Mouse (Mus musculus) lung, adult 18-20 months (tissue): ENCODE data around the gene Lancl1.

Experiments
- DNase-seq, 2 experiments: peaks; one replicate each; pipeline ENCODE4 v3.0.0; 2022; ENCODE audit warnings: mixed read lengths in 2 of 2

Gene Lancl1

DNA sequence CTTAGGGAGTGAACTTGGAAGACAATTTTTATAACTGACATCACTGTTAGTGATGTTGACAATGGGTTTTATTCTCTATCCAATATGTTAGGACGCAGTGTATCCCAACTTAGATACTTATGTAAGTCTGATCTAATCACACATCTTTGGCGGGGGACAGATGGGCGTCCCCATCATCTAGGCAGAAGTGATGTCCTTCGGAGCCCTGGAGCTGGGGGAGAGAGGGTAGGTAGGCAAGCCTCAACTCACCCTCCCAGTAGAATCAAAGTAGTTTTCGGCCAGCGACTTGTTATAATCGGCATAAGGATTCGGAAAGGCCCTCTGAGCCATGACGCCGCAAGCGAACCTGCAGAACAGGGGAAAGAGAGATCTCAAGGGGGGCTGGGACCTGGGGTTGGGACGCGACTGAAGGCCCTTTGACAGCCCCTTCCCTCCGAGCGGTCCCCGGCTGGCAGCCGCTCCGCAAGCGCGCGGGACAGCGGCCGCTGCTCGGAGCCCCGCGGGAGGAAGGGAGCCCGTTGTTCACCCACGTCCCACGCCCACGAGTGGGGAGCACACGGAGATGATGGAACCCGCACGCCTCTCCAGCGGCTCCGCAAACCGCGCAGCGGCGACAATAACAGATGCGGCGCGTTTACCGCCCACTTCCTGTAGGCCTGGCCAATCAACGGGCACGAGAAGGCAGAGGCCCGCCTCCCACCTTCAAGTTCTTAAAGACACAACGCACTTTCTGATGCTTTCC is at the start of gene Lancl1:
Gene Lancl1, minus strand, starts transcription at position 627 of the 742 bp plus-strand sequence.
- DNase-seq, result peak; percentile 90 to 93

DNA sequence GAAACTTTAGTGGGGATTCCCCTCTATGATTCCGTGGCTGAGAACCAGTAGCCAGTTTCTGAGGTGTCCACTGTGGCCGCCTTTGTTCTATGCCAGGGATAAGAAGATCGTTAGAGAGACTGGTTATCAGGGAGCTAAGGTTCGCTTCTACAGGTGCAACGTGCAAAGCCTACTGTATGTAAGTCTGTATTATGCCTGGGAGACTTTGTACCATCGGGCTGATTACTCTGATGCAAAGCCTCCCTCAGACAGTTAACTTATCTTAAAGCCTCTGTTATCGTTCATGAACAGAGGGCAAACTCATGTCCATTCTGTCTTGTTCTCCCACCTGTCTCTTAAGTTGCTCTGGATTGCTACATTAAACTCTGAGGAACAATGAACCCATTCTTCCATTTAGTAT is 40.5 kb upstream of the Lancl1 start:
- DNase-seq, result no peak

DNA sequence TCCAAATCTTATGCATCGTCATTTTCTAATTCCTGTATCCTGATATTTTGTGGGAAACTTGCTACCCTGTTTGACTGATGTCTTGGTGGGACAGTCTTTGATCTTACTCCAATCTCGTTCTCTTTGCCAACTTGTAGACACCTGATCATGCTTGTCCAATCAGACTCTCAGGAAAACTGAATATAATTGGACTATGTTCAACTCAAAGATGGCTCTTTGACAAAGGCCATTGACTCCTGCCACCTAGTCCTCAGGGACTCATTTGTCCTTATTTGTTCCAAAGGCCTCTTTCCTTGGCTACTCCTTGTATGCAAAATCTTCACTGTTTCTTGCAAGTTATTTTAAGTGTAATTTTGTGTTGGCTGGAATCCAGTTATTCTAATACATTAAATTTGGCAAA is 40.0 kb upstream of the Lancl1 start:
- no peak for DNase-seq

DNA sequence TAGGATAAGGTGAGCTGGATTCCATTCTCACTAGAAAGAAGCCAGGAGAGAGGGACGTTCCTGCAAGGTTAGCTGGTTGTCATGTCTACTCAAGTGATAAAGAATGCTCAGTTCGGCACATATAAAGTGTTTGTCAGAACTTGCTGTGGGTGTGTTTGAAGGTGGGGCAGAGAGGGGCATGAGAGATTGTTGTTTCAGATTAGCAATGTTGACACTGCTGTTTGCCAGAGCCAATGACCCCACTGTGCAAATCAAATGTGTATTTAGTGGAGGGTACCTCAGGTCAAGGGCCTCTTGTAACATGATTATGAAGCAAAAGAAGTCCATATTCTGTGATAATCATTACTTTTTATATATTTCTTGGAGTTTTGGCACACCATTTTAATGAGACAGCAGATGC is 39.1 kb upstream of the Lancl1 start:
- DNase-seq, result peak; percentile 20 to 35

DNA sequence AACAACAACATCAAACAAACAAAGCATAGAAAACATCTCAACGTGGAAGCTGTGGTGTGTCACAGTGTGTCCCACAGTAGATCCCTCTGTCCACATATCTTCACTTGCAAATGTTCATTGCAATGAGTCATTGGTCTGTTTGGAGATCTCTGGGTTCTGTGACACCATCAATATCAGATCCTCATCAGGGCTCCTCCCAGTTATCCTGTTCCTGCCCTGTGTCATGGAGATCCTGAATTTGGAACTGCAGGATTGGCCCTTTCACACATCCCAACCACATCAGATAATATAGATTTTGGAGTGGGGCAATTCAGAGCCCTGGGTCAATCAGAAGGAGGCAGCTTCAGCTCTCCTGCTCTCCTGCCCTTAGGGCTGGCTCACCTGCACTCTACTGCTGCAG is 28.9 kb upstream of the Lancl1 start:
- DNase-seq, result no peak

DNA sequence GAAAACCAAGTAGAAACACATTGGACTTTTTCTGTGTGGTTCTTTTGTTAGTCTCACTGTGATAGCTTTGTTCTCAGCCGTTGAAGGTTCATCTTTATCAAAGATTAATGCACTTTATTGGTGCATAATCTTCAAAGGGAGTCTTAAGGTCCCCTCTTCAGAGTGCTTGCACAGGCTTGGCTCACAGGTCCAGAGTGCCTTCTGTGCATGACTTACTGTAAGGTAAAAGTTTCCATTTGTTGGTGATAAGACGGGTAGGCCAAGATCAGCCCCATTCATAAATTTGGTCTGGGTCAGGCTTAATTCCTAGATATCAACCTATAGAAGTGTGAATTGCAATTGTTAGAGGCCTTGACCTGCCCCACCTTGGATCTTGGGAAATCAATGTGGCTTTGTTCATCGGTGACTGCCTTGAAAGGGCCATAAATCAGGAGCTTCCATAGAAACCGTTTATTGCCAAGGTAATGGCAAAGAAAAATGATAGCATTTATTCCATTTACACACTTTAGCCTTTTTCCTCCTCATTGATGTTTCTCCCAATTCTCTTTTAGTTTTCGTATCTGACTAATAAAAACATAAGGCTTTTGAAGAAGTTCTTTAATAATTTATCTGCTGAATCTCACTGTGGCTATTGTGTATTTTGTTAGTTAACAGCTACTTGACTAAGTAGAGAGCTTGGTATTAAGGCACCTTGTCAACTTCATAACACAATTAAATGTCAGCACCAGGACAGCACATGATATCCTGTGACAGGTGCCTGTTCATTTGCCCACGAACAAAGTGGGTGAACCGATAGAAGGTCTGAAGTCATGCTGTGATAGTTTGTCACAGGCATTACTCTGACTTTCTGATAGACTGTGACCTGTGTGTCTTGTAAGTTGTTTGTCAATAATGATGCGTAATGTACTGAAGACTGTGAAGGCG is 26.9 kb upstream of the Lancl1 start:
- no peak for DNase-seq

DNA sequence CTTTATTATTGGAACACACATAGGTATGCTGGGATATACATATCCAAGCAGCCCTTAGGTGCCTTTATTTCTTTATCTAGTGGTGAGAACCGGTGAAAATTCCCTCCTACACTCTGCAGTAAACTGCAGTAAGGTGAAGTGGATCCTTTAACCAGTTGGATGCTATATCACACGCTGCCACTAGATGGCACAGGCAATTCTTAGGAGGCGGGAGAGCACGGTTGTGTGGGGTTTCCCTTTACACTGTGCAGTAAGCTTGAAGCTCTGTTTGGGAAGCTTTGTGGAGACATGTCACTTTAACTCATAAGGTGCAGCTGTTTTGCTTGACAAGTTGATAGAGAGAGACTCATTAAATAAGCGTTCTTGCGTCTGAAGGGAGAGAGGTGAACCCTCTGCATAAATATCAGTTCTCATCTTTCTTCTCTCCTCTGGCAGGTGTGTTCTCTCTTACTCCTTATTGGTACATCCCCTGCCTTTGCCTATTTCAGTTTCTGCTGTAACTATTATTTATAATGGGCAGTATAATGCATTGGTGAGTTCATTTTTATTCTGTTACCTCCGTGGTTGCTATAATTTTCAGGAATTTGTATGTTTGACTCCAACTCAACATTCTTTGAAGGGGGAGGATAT is 22.9 kb upstream of the Lancl1 start:
- peak; percentile 59 to 68 for DNase-seq

DNA sequence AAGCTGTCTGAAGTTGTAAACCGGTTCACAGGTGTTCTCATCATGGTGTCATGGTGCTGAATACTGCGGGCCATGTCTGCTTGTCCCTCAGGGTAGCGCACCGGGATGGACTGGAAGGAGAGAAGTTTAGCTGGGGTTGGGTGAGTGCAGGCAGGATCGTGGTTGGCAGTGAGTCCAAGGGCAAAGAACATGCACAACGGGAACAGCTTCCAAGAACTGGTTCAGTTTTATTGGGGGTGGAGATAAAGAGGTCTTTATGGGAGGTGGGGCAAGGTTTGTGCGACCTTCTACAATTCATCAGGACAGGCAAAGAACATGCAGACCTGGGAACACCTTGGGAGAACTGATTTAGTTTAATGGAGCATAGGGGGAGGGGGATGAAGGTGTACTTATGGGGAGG is 17.1 kb upstream of the Lancl1 start:
- DNase-seq, result no peak

DNA sequence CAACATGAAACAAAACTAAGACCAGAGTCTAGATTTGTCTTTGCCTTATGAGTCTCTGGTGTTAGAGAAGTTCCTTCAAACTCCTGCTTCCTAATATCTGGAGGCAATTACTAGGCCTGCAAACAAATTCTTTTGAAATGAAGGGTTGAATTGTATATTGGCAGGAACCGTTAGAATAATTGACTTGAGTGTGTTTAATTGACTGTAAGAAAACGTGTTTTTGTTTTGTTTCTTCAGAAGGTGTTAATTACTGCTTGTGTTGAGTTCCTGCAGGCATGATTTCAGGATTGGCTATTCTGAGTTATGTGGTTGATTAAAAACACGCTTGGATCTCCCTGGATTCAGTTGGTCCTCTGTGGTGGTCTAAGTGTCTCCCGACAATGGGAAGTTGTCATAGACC is 14.0 kb upstream of the Lancl1 start:
- DNase-seq, result no peak

DNA sequence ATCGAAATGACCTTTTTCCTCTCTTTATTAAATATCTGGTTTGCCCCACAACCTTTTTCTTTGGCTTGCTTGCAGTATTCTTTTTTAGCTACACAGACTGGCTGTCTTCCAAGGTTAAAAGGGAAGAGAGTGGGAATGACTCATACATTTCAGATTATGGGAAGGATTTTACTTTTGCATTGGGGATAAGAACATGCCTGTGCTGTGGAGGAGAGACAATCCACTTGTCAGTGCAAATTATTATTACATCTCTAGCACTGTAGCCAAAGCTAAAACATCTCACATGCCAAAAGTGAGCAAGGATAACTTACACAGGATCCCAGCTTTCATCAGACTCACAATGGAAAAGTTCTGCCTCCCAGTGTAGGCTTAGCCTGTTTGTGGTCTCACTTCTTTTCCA is 10.9 kb upstream of the Lancl1 start:
- no peak for DNase-seq

DNA sequence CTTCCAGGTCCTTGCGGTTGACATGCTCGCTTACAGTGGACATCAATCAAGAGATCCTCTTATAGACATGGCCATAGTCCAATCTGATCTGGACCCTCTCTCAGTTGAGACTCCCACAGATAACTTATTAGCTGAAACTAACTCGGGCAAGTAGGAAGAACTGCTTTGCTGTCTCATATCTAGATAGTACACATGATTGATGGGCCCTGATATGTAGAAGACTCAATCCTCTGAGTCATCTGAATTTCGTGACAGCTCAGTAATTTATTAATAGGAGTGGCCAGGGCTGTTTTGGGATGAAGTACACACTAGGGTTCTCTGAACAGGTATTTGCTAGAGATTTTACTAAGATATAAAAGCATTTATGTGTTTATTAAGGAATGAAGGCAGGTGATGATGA is 10.0 kb upstream of the Lancl1 start:
- DNase-seq, result no peak

DNA sequence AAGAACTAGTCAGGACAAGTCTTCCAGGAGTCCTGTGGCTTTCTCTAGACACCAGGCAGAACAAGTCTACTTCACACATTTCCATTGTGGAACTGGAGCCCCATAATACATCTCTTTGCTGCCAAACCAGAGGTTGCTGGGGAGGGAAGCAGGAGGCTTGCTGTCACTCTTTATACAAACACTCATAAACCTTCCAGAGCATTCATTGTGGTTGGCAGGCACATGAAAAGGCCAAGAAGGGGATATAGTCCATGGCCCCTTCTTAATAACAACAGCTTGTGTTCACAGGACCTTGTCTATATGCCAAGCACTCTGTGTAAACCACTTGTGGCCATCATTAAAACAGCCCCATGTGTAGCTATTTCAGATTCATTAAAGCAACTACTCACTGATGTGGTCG is 6.4 kb upstream of the Lancl1 start:
- no peak for DNase-seq

DNA sequence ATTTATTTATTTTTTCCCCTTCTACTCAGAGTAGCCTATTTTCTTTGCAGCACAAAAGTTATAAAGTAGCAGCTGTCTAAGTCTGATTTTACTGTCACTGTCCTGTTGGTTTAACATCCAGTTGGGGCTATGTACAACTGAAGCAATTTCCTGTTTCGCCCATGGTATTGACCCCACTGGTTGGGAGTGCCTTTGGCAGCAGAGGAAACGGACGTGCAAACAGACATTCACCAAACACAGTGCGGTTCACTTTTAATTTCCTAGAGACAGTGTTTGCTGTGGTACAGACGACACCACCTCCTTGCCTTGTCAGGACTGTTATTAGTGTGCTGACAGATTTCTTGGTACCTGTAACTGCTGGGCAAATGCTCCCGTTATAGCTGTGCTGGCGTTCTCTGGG is 3.9 kb upstream of the Lancl1 start:
- no peak for DNase-seq

DNA sequence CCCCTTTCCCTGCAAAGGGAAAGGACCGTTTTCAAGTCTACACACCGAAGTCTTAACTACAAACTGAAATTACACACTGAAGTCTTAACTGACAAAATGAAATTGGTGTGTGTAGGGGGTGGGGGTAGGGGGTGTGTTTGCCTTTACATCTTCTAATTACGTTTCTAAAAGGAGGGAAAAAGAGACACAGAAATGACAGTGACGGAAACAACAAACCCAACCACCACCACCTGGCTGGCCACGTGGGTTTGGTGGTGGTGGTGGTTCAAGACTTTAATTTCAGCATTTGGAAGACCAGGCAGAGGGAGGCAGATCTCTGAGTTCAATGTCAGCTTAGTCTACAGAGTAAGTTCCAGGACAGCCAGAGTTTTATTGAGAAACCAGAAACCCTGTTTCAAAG is 411 bp upstream of the Lancl1 start:
- no peak for DNase-seq

DNA sequence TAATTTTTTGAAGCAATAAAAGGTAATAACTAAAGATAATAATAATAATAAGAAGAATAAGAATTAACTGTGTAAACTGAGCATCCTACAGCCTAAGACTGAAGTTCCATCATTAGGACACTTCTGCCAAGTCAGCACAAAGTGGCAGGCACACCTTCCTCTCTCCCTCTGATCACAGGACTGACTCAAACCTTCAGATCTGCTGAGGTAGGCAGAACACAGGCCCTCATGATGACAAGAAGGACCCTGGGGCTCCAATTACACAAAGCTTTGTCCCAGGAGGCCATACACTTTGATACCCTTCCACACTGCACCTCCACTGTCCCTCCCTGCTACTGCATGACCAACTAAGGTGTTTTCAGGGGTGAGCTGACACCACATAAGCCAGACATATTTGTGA is 1.5 kb downstream of the Lancl1 start:
- no peak for DNase-seq

DNA sequence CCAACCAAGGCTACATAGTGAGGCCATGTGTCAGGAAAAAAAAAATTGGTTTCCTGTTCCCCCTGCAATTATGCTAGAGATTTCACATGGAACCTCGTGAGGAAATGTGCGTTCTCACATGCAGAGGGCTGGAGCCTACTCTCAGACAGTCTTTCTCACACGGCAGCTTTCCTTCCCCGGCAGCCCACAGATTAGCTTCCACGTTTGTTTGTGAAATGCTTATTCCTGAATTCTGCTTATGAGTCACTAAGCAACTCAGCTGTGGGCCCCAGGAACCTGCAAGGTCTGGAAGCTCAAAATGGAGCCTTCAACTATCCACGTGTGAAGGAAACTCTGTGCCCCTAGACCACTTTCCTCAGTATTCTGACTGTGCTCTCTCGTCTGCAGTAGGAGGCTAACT is 5.4 kb downstream of the Lancl1 start:
- DNase-seq, result no peak

DNA sequence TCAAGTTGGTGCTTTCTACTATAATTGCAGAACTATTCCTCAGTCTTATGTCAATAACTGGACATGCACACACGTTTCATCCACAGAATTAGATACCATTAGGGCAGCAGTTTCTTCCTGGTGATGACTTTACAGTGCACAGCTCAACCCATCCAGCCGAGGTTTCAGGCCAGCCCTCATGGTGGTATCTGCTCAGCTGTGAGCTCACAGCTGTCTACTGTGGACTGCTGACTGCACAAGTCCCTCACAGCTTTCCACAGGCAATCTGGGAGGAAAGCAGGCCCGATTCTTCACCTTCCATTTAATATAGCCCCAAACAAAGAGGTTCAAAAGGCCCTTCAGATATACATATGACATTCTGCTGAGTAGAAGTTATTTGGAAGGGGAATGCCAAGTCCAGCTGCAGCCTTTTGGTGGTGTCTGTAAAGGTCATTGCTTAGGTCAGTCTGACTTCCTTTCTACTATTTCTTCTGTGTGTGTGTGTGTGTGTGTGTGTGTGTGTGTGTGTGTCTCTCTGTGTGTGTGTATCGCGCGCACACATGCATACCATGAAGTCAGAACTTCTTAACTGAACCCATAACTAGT is 11.7 kb downstream of the Lancl1 start:
- no peak for DNase-seq

DNA sequence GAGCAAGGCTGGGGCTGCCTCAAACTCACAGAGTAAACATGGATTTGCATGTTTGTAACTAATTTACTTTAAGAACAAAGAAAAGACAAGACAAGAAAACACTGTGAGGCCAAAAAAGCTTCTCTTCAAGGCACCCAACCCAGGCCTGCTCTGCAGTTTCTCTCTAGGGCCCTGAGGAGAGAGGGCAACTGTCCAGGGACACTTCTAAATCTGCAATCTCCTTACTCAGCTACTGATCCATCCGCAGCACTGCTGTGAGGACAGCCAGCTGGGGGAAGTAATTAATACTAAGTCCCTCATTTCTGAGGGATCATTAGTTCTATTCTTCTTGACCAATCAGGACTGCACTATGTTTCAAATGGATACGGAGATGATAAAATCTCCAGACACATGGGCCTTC is 12.5 kb downstream of the Lancl1 start:
- DNase-seq, result no peak

DNA sequence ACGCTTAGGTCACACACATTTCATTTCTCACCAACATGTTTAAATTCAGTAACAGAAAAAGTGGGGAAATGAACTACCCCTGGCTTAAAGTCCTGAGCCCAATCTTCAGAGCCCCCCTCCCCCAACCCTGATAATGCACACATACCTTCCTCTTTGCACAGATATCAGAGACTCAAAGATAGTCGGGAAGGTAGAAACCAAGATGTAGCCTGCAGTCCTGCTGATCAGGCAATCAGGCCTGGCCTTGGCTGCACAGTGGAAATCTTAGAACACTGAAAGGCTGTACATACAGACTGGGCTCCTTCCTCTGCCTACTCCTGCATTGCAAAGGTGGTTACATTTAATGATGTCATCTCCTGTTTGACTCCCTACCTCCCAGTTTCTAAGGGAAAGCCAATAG is 15.9 kb downstream of the Lancl1 start:
- no peak for DNase-seq

DNA sequence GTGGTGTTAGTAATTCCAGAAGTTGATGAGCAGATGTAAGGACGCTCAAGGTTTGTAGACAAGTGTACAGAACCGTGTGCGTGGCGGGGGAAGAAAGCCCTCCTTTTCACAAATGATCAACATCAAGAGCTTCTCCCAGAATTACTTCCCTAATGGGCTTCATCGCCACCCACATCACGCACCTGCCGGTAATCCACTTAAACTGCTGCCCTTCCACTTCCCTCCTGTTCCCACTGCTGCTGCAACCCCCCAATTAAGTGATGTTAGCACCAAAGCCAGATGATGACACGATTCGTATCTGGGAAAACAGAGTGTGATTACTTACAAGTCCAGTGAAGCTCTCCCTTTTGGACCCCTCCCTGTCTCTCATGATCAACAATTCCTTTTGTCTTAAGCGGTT is 16.6 kb downstream of the Lancl1 start:
- DNase-seq, result no peak

DNA sequence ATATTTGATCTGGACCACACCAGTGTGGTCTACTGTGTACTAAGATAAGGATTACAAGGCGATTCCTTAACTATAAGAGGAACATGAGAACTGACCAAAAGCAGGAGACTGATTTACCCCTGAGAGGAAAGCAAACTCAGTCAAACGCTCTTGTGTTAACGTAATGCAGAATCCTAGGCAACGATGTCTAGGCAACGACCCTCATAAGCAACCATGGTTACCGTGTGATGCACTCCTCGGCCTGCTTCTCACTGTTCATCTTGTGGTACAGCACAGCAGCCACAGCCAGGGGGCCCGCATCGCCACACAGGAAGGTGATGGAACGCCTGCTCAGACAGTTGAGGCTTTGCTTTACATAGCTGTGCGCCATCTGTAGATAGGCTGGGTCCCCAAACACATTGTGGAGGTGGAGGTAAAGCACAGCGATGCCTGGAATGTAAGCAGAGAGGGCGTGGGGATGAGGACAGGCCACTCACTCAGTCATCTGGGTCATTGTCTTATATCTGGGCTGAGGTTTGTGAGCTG is 18.0 kb downstream of the Lancl1 start:
- no peak for DNase-seq

DNA sequence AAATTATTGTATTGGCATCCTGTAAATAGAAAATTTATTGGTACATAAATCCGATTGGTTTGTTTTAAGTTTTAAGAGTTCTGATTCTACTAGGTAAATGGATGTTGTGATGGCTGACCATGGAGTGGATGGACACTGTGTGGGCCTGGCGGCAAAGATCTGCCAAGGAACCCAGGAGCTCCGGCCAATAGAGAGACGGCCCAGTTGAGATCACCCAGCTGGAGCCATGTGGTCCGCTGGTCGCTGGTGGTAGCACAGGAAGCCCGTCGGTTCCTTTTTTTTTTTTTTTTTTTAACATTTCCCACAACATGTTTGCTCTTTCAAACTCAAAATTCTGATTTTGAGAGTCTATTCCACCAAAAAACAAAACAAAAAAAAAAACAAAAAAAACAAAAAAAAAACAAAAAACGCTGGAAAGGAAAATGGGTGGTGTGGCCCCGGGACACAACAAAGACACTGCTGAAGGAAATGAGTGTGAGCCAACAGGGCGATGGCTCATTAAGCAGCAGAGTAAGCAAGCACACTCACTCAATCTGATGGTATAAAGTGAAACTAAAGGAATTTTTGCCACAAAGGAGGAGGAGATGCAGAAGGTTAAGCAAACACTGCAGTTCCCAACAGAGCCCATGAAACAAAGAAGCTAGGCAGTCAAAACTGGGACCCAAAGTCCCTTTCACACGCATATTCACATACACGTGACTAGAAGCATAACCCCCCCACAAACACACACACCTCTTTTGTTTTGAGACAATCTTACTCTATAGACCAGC is 21.4 kb downstream of the Lancl1 start:
- DNase-seq, result no peak
